Mouse (Mus musculus) MEL (cell line): ENCODE data around the gene Bola3. TPM values are rescaled to one million over a fixed set of nuclear protein-coding genes. Genes with fewer than 3 reads are reported as not detected.

ENCODE experiments used
- DNase-seq: peaks from one replicate; pipeline ENCODE4 v3.0.0; 2011; ENCODE audit warnings: low read depth, low spot score
- H3K27ac ChIP-seq: 2 replicates; pipeline ENCODE4 v1.5.1; 2012; ENCODE audit warnings: low read depth, mild to moderate bottlenecking, control low read depth, low read length, moderate library complexity; ENCODE audit not compliant: control insufficient read depth
- H3K27me3 ChIP-seq, 2 experiments: fragments of 150-350 bp in 1 of 2; sonication (generic) in 1 of 2; 2 replicates each; pipeline ENCODE4 v1.6.1; 2012; ENCODE audit warnings: low read length in 2 of 2, mild to moderate bottlenecking in 2 of 2, improper control_type of control experiment in 1 of 2, moderate library complexity in 1 of 2; ENCODE audit not compliant: insufficient read depth in 2 of 2, control insufficient read depth in 1 of 2
- H3K36me3 ChIP-seq, 2 experiments: 2 replicates each; pipeline ENCODE4 v1.6.1; 2012 to 2014; ENCODE audit warnings: low read length in 2 of 2, improper control_type of control experiment in 1 of 2, inconsistent platforms in 1 of 2, mild to moderate bottlenecking in 1 of 2; ENCODE audit not compliant: insufficient read depth in 2 of 2, control insufficient read depth in 1 of 2
- H3K4me1 ChIP-seq, 2 experiments: fragments of 150-350 bp in 1 of 2; sonication (generic) in 1 of 2; 2 replicates each; pipeline ENCODE4 v1.6.1; 2012; ENCODE audit warnings: low read length in 2 of 2, improper control_type of control experiment in 1 of 2, mild to moderate bottlenecking in 1 of 2; ENCODE audit not compliant: insufficient read depth in 2 of 2, control insufficient read depth in 1 of 2
- H3K4me3 ChIP-seq, 2 experiments: fragments of 150-350 bp in 1 of 2; sonication (generic) in 1 of 2; 2 replicates each; pipeline ENCODE4 v1.5.1; 2012; ENCODE audit warnings: low read depth in 2 of 2, low read length in 2 of 2, mild to moderate bottlenecking in 2 of 2, moderate library complexity in 2 of 2, control low read depth in 1 of 2, improper control_type of control experiment in 1 of 2; ENCODE audit not compliant: control insufficient read depth in 1 of 2, insufficient read depth in 1 of 2
- H3K79me2 ChIP-seq: 2 replicates; pipeline ENCODE4 v1.6.1; 2012; ENCODE audit warnings: mild to moderate bottlenecking, low read length, moderate library complexity; ENCODE audit not compliant: control insufficient read depth, poor library complexity, insufficient read depth
- H3K9ac ChIP-seq: 2 replicates; pipeline ENCODE4 v1.6.1; 2012; ENCODE audit warnings: low read depth, mild to moderate bottlenecking, control low read depth, low read length, moderate library complexity; ENCODE audit not compliant: control insufficient read depth, poor library complexity, severe bottlenecking
- H3K9me3 ChIP-seq: fragments of 150-350 bp; sonication (generic); replicated peaks from 2 replicates; pipeline ENCODE4 v1.6.1; 2012; ENCODE audit warnings: mild to moderate bottlenecking, low read length, improper control_type of control experiment, moderate library complexity; ENCODE audit not compliant: insufficient read depth
- CHD1 ChIP-seq: IDR thresholded peaks from 2 replicates; pipeline ENCODE4 v1.6.1; 2012; ENCODE audit warnings: low read depth, mild to moderate bottlenecking, inconsistent platforms, low read length, improper control_type of control experiment
- CTCF ChIP-seq, 3 experiments: IDR thresholded peaks in 2 of 3; conservative IDR thresholded peaks in 1 of 3; 2 replicates each; pipeline ENCODE4 v1.5.1; 2011 to 2012; ENCODE audit warnings: low read length in 3 of 3, low read depth in 2 of 3, mild to moderate bottlenecking in 2 of 3, improper control_type of control experiment in 1 of 3, inconsistent platforms in 1 of 3, mixed read lengths in 1 of 3, moderate library complexity in 1 of 3; ENCODE audit not compliant: control insufficient read depth in 1 of 3, insufficient read depth in 1 of 3, poor library complexity in 1 of 3, severe bottlenecking in 1 of 3
- E2F4 ChIP-seq: IDR thresholded peaks from 2 replicates; pipeline ENCODE4 v1.6.1; 2011; ENCODE audit warnings: low read depth, low read length, improper control_type of control experiment, borderline replicate concordance
- ELF1 ChIP-seq: IDR thresholded peaks from 2 replicates; pipeline ENCODE4 v1.6.1; 2014; ENCODE audit warnings: low read depth, mild to moderate bottlenecking, inconsistent platforms, low read length, improper control_type of control experiment, moderate library complexity
- EP300 ChIP-seq, 2 experiments: IDR thresholded peaks; 2 replicates each; pipeline ENCODE4 v1.6.1; 2011; ENCODE audit warnings: improper control_type of control experiment in 2 of 2, low read length in 2 of 2, low read depth in 1 of 2, mild to moderate bottlenecking in 1 of 2
- ETS1 ChIP-seq: IDR thresholded peaks from 2 replicates; pipeline ENCODE4 v1.6.1; 2012; ENCODE audit warnings: low read depth, mild to moderate bottlenecking, inconsistent platforms, low read length, improper control_type of control experiment, moderate library complexity
- GABPA ChIP-seq: IDR thresholded peaks from 2 replicates; pipeline ENCODE4 v1.6.1; 2012; ENCODE audit warnings: low read depth, mild to moderate bottlenecking, inconsistent platforms, low read length, improper control_type of control experiment, moderate library complexity
- HCFC1 ChIP-seq: IDR thresholded peaks from 2 replicates; pipeline ENCODE4 v1.6.1; 2012; ENCODE audit warnings: low read depth, mild to moderate bottlenecking, inconsistent platforms, low read length, improper control_type of control experiment, moderate library complexity
- MAFK ChIP-seq: IDR thresholded peaks from 2 replicates; pipeline ENCODE4 v1.6.1; 2011; ENCODE audit warnings: low read depth, mild to moderate bottlenecking, low read length, improper control_type of control experiment, borderline replicate concordance
- MAX ChIP-seq: IDR thresholded peaks from 2 replicates; pipeline ENCODE4 v1.6.1; 2011; ENCODE audit warnings: low read length, improper control_type of control experiment
- MEF2A ChIP-seq: IDR thresholded peaks from 2 replicates; pipeline ENCODE4 v1.6.1; 2014; ENCODE audit warnings: low read depth, mild to moderate bottlenecking, inconsistent platforms, low read length, improper control_type of control experiment; ENCODE audit not compliant: poor library complexity, insufficient replicate concordance, severe bottlenecking; ENCODE audit errors: extremely low read depth
- MXI1 ChIP-seq: IDR thresholded peaks from 2 replicates; pipeline ENCODE4 v1.6.1; 2011; ENCODE audit warnings: mild to moderate bottlenecking, low read depth, low read length, improper control_type of control experiment
- NELFE ChIP-seq: IDR thresholded peaks from 2 replicates; pipeline ENCODE4 v1.6.1; 2011; ENCODE audit warnings: low read depth, low read length, improper control_type of control experiment
- NRF1 ChIP-seq: IDR thresholded peaks from 2 replicates; pipeline ENCODE4 v1.6.1; 2014; ENCODE audit warnings: low read depth, mild to moderate bottlenecking, inconsistent platforms, low read length, improper control_type of control experiment, moderate library complexity; ENCODE audit not compliant: poor library complexity, insufficient read depth, severe bottlenecking
- POLR2A ChIP-seq, 2 experiments: IDR thresholded peaks; 2 replicates each; pipeline ENCODE4 v1.6.1; 2011 to 2012; ENCODE audit warnings: low read length in 2 of 2, mild to moderate bottlenecking in 2 of 2, control low read depth in 1 of 2, improper control_type of control experiment in 1 of 2, low read depth in 1 of 2, moderate library complexity in 1 of 2; ENCODE audit not compliant: control insufficient read depth in 1 of 2, insufficient read depth in 1 of 2, poor library complexity in 1 of 2
- POLR2AphosphoS2 ChIP-seq: IDR thresholded peaks from 2 replicates; pipeline ENCODE4 v1.6.1; 2011; ENCODE audit warnings: low read length, improper control_type of control experiment
- RAD21 ChIP-seq: IDR thresholded peaks from 2 replicates; pipeline ENCODE4 v1.6.1; 2011; ENCODE audit warnings: mild to moderate bottlenecking, low read depth, low read length, improper control_type of control experiment
- RCOR1 ChIP-seq: IDR thresholded peaks from 2 replicates; pipeline ENCODE4 v1.6.1; 2012; ENCODE audit warnings: low read depth, mild to moderate bottlenecking, inconsistent platforms, low read length, improper control_type of control experiment
- SIN3A ChIP-seq: IDR thresholded peaks from 2 replicates; pipeline ENCODE4 v1.6.1; 2012; ENCODE audit warnings: low read length, improper control_type of control experiment, inconsistent platforms
- SMC3 ChIP-seq: IDR thresholded peaks from 2 replicates; pipeline ENCODE4 v1.6.1; 2011; ENCODE audit warnings: low read depth, low read length, improper control_type of control experiment
- TAL1 ChIP-seq: IDR thresholded peaks from 2 replicates; pipeline ENCODE4 v1.6.1; 2012; ENCODE audit warnings: mild to moderate bottlenecking, inconsistent platforms, low read length, moderate library complexity, mixed read lengths
- TBP ChIP-seq: IDR thresholded peaks from 2 replicates; pipeline ENCODE4 v1.8.0; 2011; ENCODE audit warnings: low read depth, low read length, improper control_type of control experiment
- TCF12 ChIP-seq: IDR thresholded peaks from 2 replicates; pipeline ENCODE4 v1.6.1; 2014; ENCODE audit warnings: low read depth, mild to moderate bottlenecking, inconsistent platforms, low read length, improper control_type of control experiment, moderate library complexity
- USF1 ChIP-seq: IDR thresholded peaks from 2 replicates; pipeline ENCODE4 v1.6.1; 2014; ENCODE audit warnings: low read depth, mild to moderate bottlenecking, inconsistent platforms, low read length, improper control_type of control experiment, moderate library complexity
- ZC3H11A ChIP-seq: IDR thresholded peaks from 2 replicates; pipeline ENCODE4 v1.6.1; 2012; ENCODE audit warnings: low read depth, mild to moderate bottlenecking, inconsistent platforms, low read length, improper control_type of control experiment
- ZMIZ1 ChIP-seq: IDR thresholded peaks from 2 replicates; pipeline ENCODE4 v1.6.1; 2012; ENCODE audit warnings: low read depth, mild to moderate bottlenecking, inconsistent platforms, low read length, improper control_type of control experiment, moderate library complexity
- polyA plus RNA-seq, 2 experiments: library from polyadenylated mRNA; stranded (reverse) in 1 of 2; unstranded in 1 of 2; fragments of >175 nt in 1 of 2; fragments of >200 nt in 1 of 2; gene quantifications; 2 replicates each; pipeline versions ENCODE4 v1.2.1 to v1.2.4; 2012; ENCODE audit warnings: low replicate concordance in 2 of 2, low read depth in 1 of 2; ENCODE audit not compliant: insufficient read length in 2 of 2, insufficient read depth in 1 of 2, missing spikeins in 1 of 2
- total RNA-seq: library from RNA; depleted of rRNA; stranded (reverse); fragments of 300-350 nt; gene quantifications from 2 replicates; pipeline ENCODE4 v1.2.3, GENCODE M21; 2012

Gene Bola3
- total and polyA plus RNA-seq, 3 experiments, result 55.2 to 211 TPM; not detected in 1

DNA sequence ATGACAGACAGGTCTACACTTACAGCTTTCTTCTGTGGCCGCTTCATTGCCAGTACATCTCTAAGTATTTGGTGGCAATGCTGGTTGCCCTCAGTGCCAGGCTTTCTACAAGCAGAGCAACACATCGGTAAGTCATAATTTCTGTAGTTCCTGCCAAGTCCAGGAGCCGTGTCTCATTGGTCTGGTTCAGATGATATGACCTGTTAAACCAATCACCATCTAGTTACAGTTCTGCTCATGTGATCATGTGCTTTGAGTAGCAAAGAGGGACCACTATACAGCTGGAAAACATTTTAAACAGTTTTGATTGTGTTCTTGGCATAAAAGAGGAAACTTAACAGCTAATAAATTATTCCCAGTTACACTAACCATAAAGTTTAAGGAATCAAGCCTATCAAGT is 1.0 kb upstream of the Bola3 start:
- H3K36me3 ChIP-seq, result peaks cover 5 to 32% of the 10 kb centered on the region in 2 experiments
- no peaks in the 10 kb centered on the region for H3K9me3 ChIP-seq
- no peak overlapping the region for H3K27ac ChIP-seq
- TF ChIP-seq TAL1 (no peak), USF1 (peak; percentile 78)
- H3K4me3 ChIP-seq, result no peak overlapping the region
- no peak overlapping the region for H3K9ac ChIP-seq
- no peaks in the 10 kb centered on the region for H3K27me3 ChIP-seq
- peaks cover 17 to 33% of the 10 kb centered on the region in 2 experiments for H3K4me1 ChIP-seq
- peak; percentile 60 for DNase-seq
- H3K79me2 ChIP-seq, result peaks cover 16% of the 10 kb centered on the region

- Histone ChIP-seq H3K4me3 (peak overlapping the region; percentile 84 to 94), H3K4me1 (peaks cover 17 to 33% of the 10 kb centered on the region in 2 experiments), H3K36me3 (peaks cover 0 to 32% of the 10 kb centered on the region in 2 experiments; a peak in 2 of 4 replicates), H3K9ac (peak overlapping the region; percentile 87), H3K27me3 (no peaks in the 10 kb centered on the region), H3K9me3 (no peaks in the 10 kb centered on the region), H3K27ac (peak overlapping the region; percentile 63), H3K79me2 (peaks cover 16% of the 10 kb centered on the region)
- TF ChIP-seq ETS1 (0 out of 2 replicates have a peak, but pooled peaks have one; percentile 29), ZMIZ1 (peak; percentile 61; the same call in 1 of the 2 replicates), MAX (peak; percentile 67), RAD21 (peak; percentile 17), HCFC1 (peak; percentile 87), USF1 (peak; percentile 42; the same call in 1 of the 2 replicates), CTCF (IDR thresholded peaks at IDR 0.05 in 2 of 3, conservative IDR thresholded peaks at IDR 0.05 in 1 of 3; ENCODE audit: control insufficient read depth in 1 of 3, insufficient read depth in 1 of 3, low read depth in 2 of 3, low read length in 3 of 3, poor library complexity in 1 of 3, severe bottlenecking in 1 of 3) (peak in 2 of 3 experiments; percentile 82 to 92; a peak in 5 of 6 replicates), MXI1 (peak; percentile 88), EP300 (IDR thresholded peaks at IDR 0.05; ENCODE audit: low read depth in 1 of 2, low read length in 2 of 2) (peak in 1 of 2 experiments; percentile 41; a peak in 2 of 4 replicates), ELF1 (peak; percentile 88), CHD1 (0 out of 2 replicates have a peak, but pooled peaks have one; percentile 59), E2F4 (no peak), NRF1 (no peak), TBP (peak; percentile 8; the same call in 1 of the 2 replicates), NELFE (peak; percentile 90), MAFK (no peak), RCOR1 (no peak), POLR2AphosphoS2 (no peak), POLR2A (IDR thresholded peaks at IDR 0.05; ENCODE audit: control insufficient read depth in 1 of 2, insufficient read depth in 1 of 2, low read depth in 1 of 2, low read length in 2 of 2, poor library complexity in 1 of 2) (peak; percentile 86 to 99; a peak in 3 of 4 replicates), SMC3 (peak; percentile 31), SIN3A (peak; percentile 80), ZC3H11A (0 out of 2 replicates have a peak, but pooled peaks have one; percentile 8), MEF2A (peak; percentile 55; the same call in 1 of the 2 replicates), GABPA (peak; percentile 86; the same call in 1 of the 2 replicates), TCF12 (peak; percentile 77), TAL1 (no peak)
- DNase-seq, result peak; percentile 83
These were observed 469 bp downstream of the Bola3 start for GRCm38 (mm10) chr6:83349274-83349958.
